Mouse (Mus musculus) midbrain, embryonic 15.5 days (tissue): ENCODE data around the gene Rgs17. TPM values are rescaled to one million over a fixed set of nuclear protein-coding genes. Genes with fewer than 3 reads are reported as not detected.

Experiments
- ATAC-seq: fragments of 200-750 bp; cut with Nextera tagmentation; replicated peaks from 2 replicates; pipeline ENCODE4 v1.8.0; 2017; ENCODE audit warnings: moderate TSS enrichment
- H3K27ac ChIP-seq: fragments of 300-500 bp; sonication (generic); 2 replicates; pipeline ENCODE4 v1.5.1; 2015; ENCODE audit warnings: mild to moderate bottlenecking, inconsistent platforms
- H3K27me3 ChIP-seq: fragments of 300-500 bp; sonication (generic); replicated peaks from 2 replicates; pipeline ENCODE4 v1.6.1; 2015; ENCODE audit warnings: inconsistent platforms
- H3K36me3 ChIP-seq: fragments of 300-500 bp; sonication (generic); replicated peaks from 2 replicates; pipeline ENCODE4 v1.6.1; 2015; ENCODE audit warnings: inconsistent platforms
- H3K4me1 ChIP-seq: fragments of 300-500 bp; sonication (generic); 2 replicates; pipeline ENCODE4 v1.6.1; 2015; ENCODE audit warnings: inconsistent platforms
- H3K4me2 ChIP-seq: fragments of 300-500 bp; sonication (generic); 2 replicates; pipeline ENCODE4 v1.6.1; 2015; ENCODE audit warnings: inconsistent platforms, mild to moderate bottlenecking, moderate library complexity
- H3K4me3 ChIP-seq: fragments of 300-500 bp; sonication (generic); 2 replicates; pipeline ENCODE4 v1.5.1; 2015; ENCODE audit warnings: mild to moderate bottlenecking, inconsistent platforms
- H3K9ac ChIP-seq: fragments of 300-500 bp; sonication (generic); 2 replicates; pipeline ENCODE4 v1.6.1; 2015; ENCODE audit warnings: mild to moderate bottlenecking, inconsistent platforms
- H3K9me3 ChIP-seq: fragments of 300-500 bp; sonication (generic); 2 replicates; pipeline ENCODE4 v1.6.1; 2016; ENCODE audit warnings: inconsistent platforms
- WGBS: fragments of 180-500 bp; shearing (Covaris S2); methylation state at CpG from one replicate; pipeline ENCODE4 v1.1.7; 2015; ENCODE audit warnings: mixed read lengths; 5-methylcytosine and 5-hydroxymethylcytosine counted together
- polyA plus RNA-seq: library from polyadenylated mRNA; unstranded; fragments of >200 nt; fragmentation: Nextera tagmentation; extraction: Ambion mirVana; gene quantifications from 2 replicates; pipeline ENCODE4 v1.2.1, GENCODE M21; 2015

Rgs17 gene
- polyA plus RNA-seq, 1 experiment from 2014 or later, result 29.1 TPM

- H3K4me1 ChIP-seq, result peaks cover 17% of the 10 kb centered on the region
- H3K36me3 ChIP-seq, result peaks cover 26% of the 10 kb centered on the region
- H3K27ac ChIP-seq, result no peak overlapping the region
- ATAC-seq, result no peak
- no peak overlapping the region for H3K4me3 ChIP-seq
- no peaks in the 10 kb centered on the region for H3K27me3 ChIP-seq
- no peak overlapping the region for H3K4me2 ChIP-seq
- no peaks in the 10 kb centered on the region for H3K9me3 ChIP-seq
- H3K9ac ChIP-seq, result no peak overlapping the region
- 89% methylated on average over 3 of the region's 3 CpGs for WGBS
Measured at GRCm38 (mm10) chr10:5818772-5819171, 103.4 kb downstream of the Rgs17 start.

DNA sequence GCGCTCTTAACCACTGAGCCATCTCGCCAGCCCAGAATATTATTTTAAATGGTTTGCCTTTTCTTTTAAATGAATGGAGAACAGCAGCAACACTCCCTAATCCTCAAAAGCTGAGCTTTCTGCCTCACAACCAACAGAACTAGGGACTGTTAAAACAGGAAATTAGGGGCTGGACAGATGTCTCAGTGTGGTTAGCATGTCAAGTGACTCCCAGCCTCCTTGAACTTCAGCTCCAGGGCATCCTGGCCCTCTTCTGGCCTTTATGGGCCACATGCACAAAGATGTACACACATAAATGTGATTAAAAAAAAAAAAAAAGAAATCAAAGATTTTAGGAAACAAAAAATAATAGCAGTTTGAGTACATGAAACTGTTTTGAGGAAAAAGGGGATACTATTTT lies 106.2 kb downstream of the Rgs17 start:
- ATAC-seq, result no peak

GRCm38 (mm10) chr10:5813724-5814123 lies 108.5 kb downstream of the Rgs17 start:
- no peak for ATAC-seq
- no peak overlapping the region for H3K9ac ChIP-seq
- H3K4me3 ChIP-seq, result no peak overlapping the region
- no peak overlapping the region for H3K4me2 ChIP-seq
- H3K4me1 ChIP-seq, result no peaks in the 10 kb centered on the region
- peaks cover 43% of the 10 kb centered on the region for H3K36me3 ChIP-seq
- H3K27ac ChIP-seq, result no peak overlapping the region
- H3K27me3 ChIP-seq, result no peaks in the 10 kb centered on the region
- no peaks in the 10 kb centered on the region for H3K9me3 ChIP-seq
- WGBS, result 94% methylated on average over 11 of the region's 11 CpGs

More for the DNA sequence above, 106.2 kb downstream of the Rgs17 start:
- H3K9me3 ChIP-seq, result no peaks in the 10 kb centered on the region
- no peak overlapping the region for H3K4me3 ChIP-seq
- 99% methylated on average over 2 of the region's 2 CpGs for whole genome bisulfite sequencing
- H3K4me1 ChIP-seq, result no peaks in the 10 kb centered on the region
- H3K27me3 ChIP-seq, result no peaks in the 10 kb centered on the region
- H3K36me3 ChIP-seq, result peaks cover 44% of the 10 kb centered on the region
- H3K9ac ChIP-seq, result no peak overlapping the region
- H3K4me2 ChIP-seq, result no peak overlapping the region
- H3K27ac ChIP-seq, result no peak overlapping the region

DNA sequence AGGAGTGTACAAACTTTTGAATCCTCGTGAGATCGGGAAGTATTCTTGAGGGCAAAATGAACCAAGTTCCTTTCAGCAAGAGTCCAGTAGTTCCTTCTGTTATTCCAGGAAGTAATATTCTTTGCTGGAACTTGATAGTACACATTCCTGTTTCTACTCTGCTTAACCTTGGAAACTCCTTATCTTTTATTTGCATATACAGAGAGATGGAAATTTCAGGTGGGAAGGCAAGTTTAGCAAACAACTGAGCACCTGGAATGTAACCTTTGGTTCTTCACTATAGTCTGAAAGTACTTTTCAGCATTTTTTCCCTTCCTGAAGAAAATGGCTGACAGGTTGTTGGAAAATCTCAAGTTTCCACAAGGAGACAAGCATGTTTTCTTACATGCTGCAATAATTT lies 114.5 kb downstream of the Rgs17 start:
- no peak for ATAC-seq
- H3K27me3 ChIP-seq, result no peaks in the 10 kb centered on the region
- WGBS, result 82% methylated on average over 2 of the region's 2 CpGs

DNA sequence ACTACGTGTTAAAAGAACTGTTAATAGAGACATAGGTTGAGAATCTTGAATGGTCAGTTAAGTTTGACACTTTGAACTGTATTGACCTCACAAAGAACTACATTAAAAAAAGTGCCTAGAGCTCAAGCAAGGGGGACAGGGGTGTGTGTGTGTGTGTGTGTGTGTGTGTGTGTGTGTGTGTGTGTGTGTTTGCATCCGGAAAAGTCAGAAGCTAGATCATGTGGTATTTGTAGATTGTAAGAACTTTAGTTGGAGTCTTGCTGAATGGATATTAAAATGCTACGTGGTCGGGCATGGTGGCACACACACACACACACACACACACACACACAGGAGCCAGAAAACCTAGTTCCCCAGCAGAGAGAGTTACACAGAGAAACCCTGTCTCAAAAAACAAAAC lies 115.2 kb downstream of the Rgs17 start:
- Histone ChIP-seq H3K9ac (no peak overlapping the region), H3K4me3 (no peak overlapping the region), H3K36me3 (peaks cover 2% of the 10 kb centered on the region; the same call in 1 of the 2 replicates), H3K9me3 (no peaks in the 10 kb centered on the region), H3K27me3 (no peaks in the 10 kb centered on the region), H3K4me2 (no peak overlapping the region; the same call in 1 of the 2 replicates), H3K4me1 (peaks cover 29% of the 10 kb centered on the region), H3K27ac (no peak overlapping the region)
- no peak for ATAC-seq
- WGBS, result 69% methylated on average over 4 of the region's 4 CpGs

More for the DNA sequence above, 114.5 kb downstream of the Rgs17 start:
- no peaks in the 10 kb centered on the region for H3K9me3 ChIP-seq
- no peak overlapping the region for H3K9ac ChIP-seq
- peaks cover 26% of the 10 kb centered on the region for H3K4me1 ChIP-seq
- no peak overlapping the region for H3K27ac ChIP-seq
- H3K4me2 ChIP-seq, result no peak overlapping the region
- no peak overlapping the region for H3K4me3 ChIP-seq
- peaks cover 9% of the 10 kb centered on the region; the same call in 1 of the 2 replicates for H3K36me3 ChIP-seq

- 16% methylated on average over 8 of the region's 8 CpGs for WGBS
- ATAC-seq, result peak; percentile 0; the same call in 1 of the 2 replicates
- H3K9me3 ChIP-seq, result no peaks in the 10 kb centered on the region
- H3K4me3 ChIP-seq, result peak overlapping the region; percentile 66
- H3K4me2 ChIP-seq, result peak overlapping the region; percentile 98
- peaks cover 29% of the 10 kb centered on the region for H3K4me1 ChIP-seq
- H3K9ac ChIP-seq, result peak overlapping the region; percentile 36
- H3K27ac ChIP-seq, result peak overlapping the region; percentile 87
- no peaks in the 10 kb centered on the region for H3K36me3 ChIP-seq
- no peaks in the 10 kb centered on the region for H3K27me3 ChIP-seq
Measured at GRCm38 (mm10) chr10:5806416-5806815, 115.8 kb downstream of the Rgs17 start.

DNA sequence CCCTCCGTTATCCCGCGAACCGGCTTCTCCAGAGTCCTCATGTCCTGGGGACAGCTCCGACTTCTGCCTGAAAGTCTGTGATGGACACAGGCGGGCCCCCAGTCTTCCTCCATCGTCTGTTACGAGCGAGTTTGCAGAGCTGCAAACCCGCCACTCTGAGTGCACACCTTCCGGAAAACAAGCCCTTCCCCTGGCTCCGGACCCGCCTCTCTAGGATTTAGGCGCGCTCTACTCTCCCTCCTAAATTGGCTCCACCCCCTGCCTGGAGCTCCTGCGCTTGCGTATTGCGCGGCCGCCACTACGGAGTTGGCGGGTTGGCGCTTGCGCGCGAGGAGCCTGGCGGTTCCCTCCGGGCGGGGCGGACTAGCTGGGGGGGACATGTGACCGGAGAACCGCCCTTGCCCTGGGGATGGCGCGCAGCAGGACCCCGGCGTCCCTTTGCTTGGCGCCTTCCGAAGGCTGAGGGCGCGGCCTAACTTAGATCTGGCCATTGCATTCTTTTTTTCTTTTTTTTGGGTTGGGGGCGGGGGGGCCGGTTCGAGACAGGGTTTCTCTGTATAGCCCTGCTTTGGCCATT lies 116.4 kb downstream of the Rgs17 start:
- H3K9me3 ChIP-seq, result no peaks in the 10 kb centered on the region
- peak overlapping the region; percentile 98 for H3K4me2 ChIP-seq
- no peaks in the 10 kb centered on the region for H3K27me3 ChIP-seq
- ATAC-seq, result peak; percentile 96
- peak overlapping the region; percentile 66 for H3K4me3 ChIP-seq
- WGBS, result under 1% methylated on average over 43 of the region's 43 CpGs
- H3K4me1 ChIP-seq, result peaks cover 29% of the 10 kb centered on the region
- H3K9ac ChIP-seq, result peak overlapping the region; percentile 36
- peak overlapping the region; percentile 87 for H3K27ac ChIP-seq
- H3K36me3 ChIP-seq, result no peaks in the 10 kb centered on the region

DNA sequence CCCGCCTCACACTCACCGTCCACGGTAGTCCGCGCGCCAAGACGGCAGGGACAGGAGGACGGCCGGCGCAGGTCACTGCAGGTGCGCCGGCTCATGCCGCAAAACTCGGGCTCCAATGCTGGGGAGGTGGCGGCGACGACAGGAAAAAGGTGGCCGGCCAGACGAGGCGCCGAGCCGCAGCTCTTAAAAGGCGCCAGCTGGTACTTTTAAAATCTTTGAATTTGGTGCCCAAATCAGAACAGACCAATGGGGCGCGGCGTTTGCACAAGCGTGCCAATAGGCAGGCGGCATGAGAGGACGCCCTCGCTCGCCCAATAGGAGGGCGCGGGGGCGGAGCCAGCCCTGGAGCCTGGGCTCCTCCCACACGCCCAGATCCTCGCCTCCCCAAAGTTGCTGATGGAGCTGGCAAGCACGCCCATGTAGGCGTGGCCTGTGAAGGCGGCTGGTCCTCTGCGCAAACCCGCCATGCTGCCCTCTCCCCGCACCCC lies 116.9 kb downstream of the Rgs17 start, which contains the start of gene Fbxo5:
Gene Fbxo5 (minus strand): TSS at position 358 of the 488 bp plus-strand sequence.
- Histone ChIP-seq H3K27me3 (no peaks in the 10 kb centered on the region), H3K4me2 (peak within 1 kb of the TSS; percentile 98), H3K27ac (peak within 1 kb of the TSS; percentile 87), H3K4me3 (peak within 1 kb of the TSS; percentile 66), H3K9me3 (no peaks in the 10 kb centered on the region), H3K36me3 (no peaks in the 10 kb centered on the region), H3K4me1 (peaks cover 29% of the 10 kb centered on the region), H3K9ac (peak within 1 kb of the TSS; percentile 36)
- ATAC-seq, result peak; percentile 98
- under 1% methylated on average over 42 of the region's 42 CpGs for WGBS

GRCm38 (mm10) chr10:5804691-5805156 lies 117.5 kb downstream of the Rgs17 start:
- Histone ChIP-seq H3K4me3 (peak overlapping the region; percentile 66), H3K36me3 (no peaks in the 10 kb centered on the region; the same call in 1 of the 2 replicates), H3K4me1 (peaks cover 29% of the 10 kb centered on the region), H3K27me3 (no peaks in the 10 kb centered on the region), H3K9ac (peak overlapping the region; percentile 23; the same call in 1 of the 2 replicates), H3K4me2 (peak overlapping the region; percentile 98), H3K27ac (no peak overlapping the region), H3K9me3 (no peaks in the 10 kb centered on the region)
- ATAC-seq, result peak; percentile 46
- WGBS, result under 1% methylated on average over 24 of the region's 24 CpGs

- Histone ChIP-seq H3K9me3 (no peaks in the 10 kb centered on the region), H3K4me3 (peak overlapping the region; percentile 7), H3K4me2 (peak overlapping the region; percentile 32), H3K27ac (no peak overlapping the region), H3K27me3 (no peaks in the 10 kb centered on the region), H3K4me1 (peaks cover 29% of the 10 kb centered on the region), H3K36me3 (no peaks in the 10 kb centered on the region; the same call in 1 of the 2 replicates), H3K9ac (no peak overlapping the region)
- no peak for ATAC-seq
- WGBS, result 5% methylated on average over 1 of the region's 1 CpGs
Measured at GRCm38 (mm10) chr10:5803739-5804138, 118.5 kb downstream of the Rgs17 start.

GRCm38 (mm10) chr10:5802866-5803265 lies 119.3 kb downstream of the Rgs17 start:
- Histone ChIP-seq H3K4me3 (peak overlapping the region; percentile 9; the same call in 1 of the 2 replicates), H3K4me2 (peak overlapping the region; percentile 32), H3K27ac (no peak overlapping the region), H3K4me1 (peaks cover 29% of the 10 kb centered on the region), H3K36me3 (no peaks in the 10 kb centered on the region; the same call in 1 of the 2 replicates), H3K9ac (no peak overlapping the region), H3K27me3 (no peaks in the 10 kb centered on the region), H3K9me3 (no peaks in the 10 kb centered on the region)
- WGBS, result 29% methylated on average over 6 of the region's 6 CpGs
- ATAC-seq, result no peak

DNA sequence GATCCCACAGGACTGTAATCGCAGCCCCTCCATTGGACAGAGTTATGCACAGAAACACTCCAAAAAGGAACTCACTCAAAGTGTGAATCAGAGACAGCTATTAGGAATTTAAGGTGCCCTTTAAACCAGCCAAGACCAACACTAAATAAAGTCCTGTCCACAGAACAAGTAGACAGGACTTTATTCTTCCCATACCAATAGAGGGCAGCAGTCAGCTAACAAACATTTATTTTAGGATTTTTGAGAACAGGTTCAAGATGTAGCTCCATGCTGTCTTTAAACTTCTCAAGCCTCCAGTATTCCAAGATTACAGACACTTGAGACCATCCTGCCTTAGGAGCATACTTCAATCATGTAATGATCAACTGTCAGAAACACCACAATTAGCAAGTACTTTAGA lies 121.7 kb downstream of the Rgs17 start:
- H3K36me3 ChIP-seq, result no peaks in the 10 kb centered on the region; the same call in 1 of the 2 replicates
- WGBS, result 98% methylated on average over 1 of the region's 1 CpGs
- no peak overlapping the region for H3K27ac ChIP-seq
- H3K4me2 ChIP-seq, result no peak overlapping the region
- H3K4me3 ChIP-seq, result no peak overlapping the region
- H3K9ac ChIP-seq, result no peak overlapping the region
- no peaks in the 10 kb centered on the region for H3K9me3 ChIP-seq
- no peaks in the 10 kb centered on the region for H3K27me3 ChIP-seq
- ATAC-seq, result no peak
- H3K4me1 ChIP-seq, result peaks cover 25% of the 10 kb centered on the region
